Mouse (Mus musculus) hindbrain, postnatal 0 days (tissue): ENCODE data around the gene Gm6592. TPM values are rescaled to one million over a fixed set of nuclear protein-coding genes. Genes with fewer than 3 reads are reported as not detected.

ENCODE experiments used
- ATAC-seq: fragments of 200-750 bp; cut with Nextera tagmentation; 2 replicates; pipeline ENCODE4 v1.8.0; 2017; ENCODE audit warnings: mild to moderate bottlenecking, moderate TSS enrichment, moderate library complexity
- DNase-seq: peaks from one replicate; pipeline ENCODE4 v3.0.0-alpha.2; 2015; ENCODE audit warnings: low spot score
- H3K27ac ChIP-seq: fragments of 300-500 bp; sonication (generic); 2 replicates; pipeline ENCODE4 v1.5.1; 2014; ENCODE audit warnings: mild to moderate bottlenecking
- H3K27me3 ChIP-seq: fragments of 300-500 bp; sonication (generic); 2 replicates; pipeline ENCODE4 v1.6.1; 2014; ENCODE audit warnings: low read length, mixed read lengths; ENCODE audit not compliant: insufficient read depth
- H3K36me3 ChIP-seq: fragments of 300-500 bp; sonication (generic); 2 replicates; pipeline ENCODE4 v1.6.1; 2014; ENCODE audit warnings: low read length, mixed read lengths; ENCODE audit not compliant: insufficient read depth
- H3K4me1 ChIP-seq: fragments of 300-500 bp; sonication (generic); 2 replicates; pipeline ENCODE4 v1.6.1; 2014; ENCODE audit warnings: antibody characterized with exemption, low read length, mixed read lengths; ENCODE audit not compliant: insufficient read depth
- H3K4me2 ChIP-seq: fragments of 300-500 bp; sonication (generic); 2 replicates; pipeline ENCODE4 v1.6.1; 2014; ENCODE audit warnings: low read depth, mild to moderate bottlenecking, low read length, moderate library complexity, mixed read lengths
- H3K4me3 ChIP-seq: fragments of 300-500 bp; sonication (generic); 2 replicates; pipeline ENCODE4 v1.5.1; 2014; ENCODE audit warnings: low read length
- H3K9ac ChIP-seq: fragments of 300-500 bp; sonication (generic); replicated peaks from 2 replicates; pipeline ENCODE4 v1.6.1; 2014; ENCODE audit warnings: mild to moderate bottlenecking, low read length, moderate library complexity, mixed read lengths
- H3K9me3 ChIP-seq: fragments of 300-500 bp; sonication (generic); 2 replicates; pipeline ENCODE4 v1.6.1; 2016; ENCODE audit warnings: low read length, mixed read lengths
- CTCF ChIP-seq: IDR thresholded peaks from 2 replicates; pipeline ENCODE4 v1.5.1; 2016; ENCODE audit warnings: antibody characterized with exemption, control low read depth, low read depth
- WGBS: fragments of 180-500 bp; shearing (Covaris S2); extraction: QIAGEN DNeasy Blood & Tissue Kit; methylation state at CpG from one replicate; pipeline ENCODE4 v1.1.7; 2014; 5-methylcytosine and 5-hydroxymethylcytosine counted together
- polyA plus RNA-seq: library from polyadenylated mRNA; unstranded; fragments of >200 nt; fragmentation: Nextera tagmentation; extraction: Ambion mirVana; gene quantifications from 2 replicates; pipeline ENCODE4 v1.2.1, GENCODE M21; 2015
- total RNA-seq: library from RNA; depleted of rRNA; stranded (reverse); fragments of >200 nt; gene quantifications from 2 replicates; pipeline ENCODE4 v1.2.3, GENCODE M21; 2014; rRNA removed

The Gm6592 gene
- total and polyA plus RNA-seq, 2 experiments from 2014 or later: not detected

DNA sequence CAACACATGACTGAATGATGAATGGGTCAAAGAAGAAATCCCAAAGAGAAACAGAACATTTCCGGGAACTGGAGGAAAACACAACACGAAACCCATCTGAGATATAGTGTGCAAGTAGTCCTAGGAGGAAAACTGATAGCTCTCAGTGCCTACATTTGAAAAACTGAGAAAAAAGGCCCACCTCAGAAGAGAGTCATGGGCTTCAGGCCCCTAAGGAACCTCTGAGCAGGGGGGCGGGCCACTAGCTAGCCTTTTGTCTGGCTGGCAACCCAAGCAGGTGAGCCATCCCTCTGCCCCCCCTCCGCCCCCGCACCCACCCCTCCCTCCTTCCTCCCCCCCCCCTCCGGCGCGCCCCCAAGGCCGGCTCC, 48.2 kb downstream of the Gm6592 start:
- 51% methylated on average over 3 of the region's 9 CpGs for WGBS
- Histone ChIP-seq H3K27me3 (no peaks in the 10 kb centered on the region), H3K4me1 (no peaks in the 10 kb centered on the region), H3K4me2 (peak overlapping the region; percentile 61), H3K4me3 (peak overlapping the region; percentile 54), H3K9me3 (no peaks in the 10 kb centered on the region), H3K27ac (peak overlapping the region; percentile 83; the same call in 1 of the 2 replicates), H3K36me3 (no peaks in the 10 kb centered on the region), H3K9ac (peak overlapping the region; percentile 79)
- TF ChIP-seq CTCF: no peak
- DNase-seq (no peak), ATAC-seq (peak; percentile 50)

- Histone ChIP-seq H3K4me3 (peak within 1 kb of the TSS; percentile 54), H3K36me3 (no peaks in the 10 kb centered on the region), H3K4me2 (peak within 1 kb of the TSS; percentile 61), H3K27ac (peak within 1 kb of the TSS; percentile 83), H3K4me1 (no peaks in the 10 kb centered on the region), H3K9me3 (no peaks in the 10 kb centered on the region), H3K27me3 (no peaks in the 10 kb centered on the region), H3K9ac (peak within 1 kb of the TSS; percentile 79)
- peak; percentile 86 for ATAC-seq
- 31% methylated on average over 75 of the region's 95 CpGs for WGBS
- peak; percentile 71 for DNase-seq
- TF ChIP-seq CTCF: no peak
Observed at GRCm38 (mm10) chrX:8892343-8893155, 48.8 kb downstream of the Gm6592 start, which contains the start of gene B630019K06Rik. TSS of gene B630019K06Rik (plus strand) at chrX:8892382.

DNA sequence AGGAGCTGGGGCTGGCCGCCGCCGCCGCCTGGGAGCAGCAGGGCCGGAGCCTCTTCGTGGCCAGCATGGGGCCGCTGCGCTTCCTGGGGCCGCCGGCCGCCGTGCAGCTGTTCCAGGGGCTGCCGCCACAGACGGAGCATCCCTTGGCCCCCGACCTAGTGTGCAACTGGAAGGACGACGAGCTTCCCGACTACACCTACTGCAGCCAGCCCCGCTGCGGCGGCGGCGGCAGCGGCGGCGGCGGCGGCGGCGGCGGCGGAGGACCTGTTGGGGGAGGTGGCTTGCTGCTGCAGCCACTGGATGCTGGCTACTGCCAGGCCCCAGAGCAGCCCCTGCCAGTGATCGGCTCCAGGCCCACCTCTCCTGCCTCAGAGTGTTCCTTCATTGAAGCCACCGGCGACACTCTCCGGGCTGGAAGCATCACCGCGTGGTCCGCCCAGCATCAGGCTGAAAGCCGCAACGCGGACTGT, 49.4 kb downstream of the Gm6592 start:
- DNase-seq (peak; percentile 29), ATAC-seq (peak; percentile 79)
- 35% methylated on average over 20 of the region's 42 CpGs for WGBS
- peak overlapping the region; percentile 54 for H3K4me3 ChIP-seq
- H3K4me2 ChIP-seq: peak overlapping the region; percentile 61
- no peaks in the 10 kb centered on the region for H3K36me3 ChIP-seq
- TF ChIP-seq CTCF: no peak
- peak overlapping the region; percentile 79 for H3K9ac ChIP-seq
- H3K27me3 ChIP-seq: no peaks in the 10 kb centered on the region
- no peaks in the 10 kb centered on the region for H3K9me3 ChIP-seq
- H3K4me1 ChIP-seq: no peaks in the 10 kb centered on the region
- peak overlapping the region; percentile 83 for H3K27ac ChIP-seq

Other genes starting within 250 kb of the Gm6592 start
- not detected in 2 replicates for gene Ssxb8, start 153.2 kb upstream of the Gm6592 start, total RNA-seq
- gene Ssxb8, start 153.2 kb upstream of the Gm6592 start, polyA plus RNA-seq: not detected in 2 replicates
- gene Ssx9, start 95.6 kb upstream of the Gm6592 start, total RNA-seq: not detected in 2 replicates
- not detected in 2 replicates for gene Ssx9, start 95.6 kb upstream of the Gm6592 start, polyA plus RNA-seq
- not detected in 2 replicates for gene Ssxb5, start 40.3 kb upstream of the Gm6592 start, total RNA-seq
- gene Ssxb5, start 40.3 kb upstream of the Gm6592 start, polyA plus RNA-seq: not detected in 2 replicates
- gene Gm5751, start 30.3 kb downstream of the Gm6592 start, total RNA-seq: not detected in 2 replicates
- not detected in 2 replicates for gene Gm5751, start 30.3 kb downstream of the Gm6592 start, polyA plus RNA-seq
- gene B630019K06Rik, start 48.4 kb downstream of the Gm6592 start, total RNA-seq: 94.8 and 110 TPM in 2 replicates
- gene B630019K06Rik, start 48.4 kb downstream of the Gm6592 start, polyA plus RNA-seq: 29.4 and 30.0 TPM in 2 replicates
- not detected in 2 replicates for gene Fthl17b, start 119.0 kb downstream of the Gm6592 start, total RNA-seq
- gene Fthl17b, start 119.0 kb downstream of the Gm6592 start, polyA plus RNA-seq: not detected in 2 replicates
- gene Fthl17c, start 132.6 kb downstream of the Gm6592 start, total RNA-seq: not detected in 2 replicates
- not detected in 2 replicates for gene Fthl17c, start 132.6 kb downstream of the Gm6592 start, polyA plus RNA-seq
- gene Fthl17d, start 142.8 kb downstream of the Gm6592 start, total RNA-seq: not detected in 2 replicates
- not detected in 2 replicates for gene Fthl17d, start 142.8 kb downstream of the Gm6592 start, polyA plus RNA-seq
- gene Fthl17e, start 189.5 kb downstream of the Gm6592 start, total RNA-seq: not detected in 2 replicates
- gene Fthl17e, start 189.5 kb downstream of the Gm6592 start, polyA plus RNA-seq: not detected in 2 replicates
- gene Fthl17f, start 219.0 kb downstream of the Gm6592 start, total RNA-seq: not detected in 2 replicates
- gene Fthl17f, start 219.0 kb downstream of the Gm6592 start, polyA plus RNA-seq: not detected in 2 replicates